Mouse (Mus musculus) monocyte, adult 2 months (primary cell): Measurements from ENCODE around the gene Defb38.

Experiments
- DNase-seq, 2 experiments: peaks; one replicate each; pipeline ENCODE4 v3.0.0; 2022; ENCODE audit warnings: low spot score in 2 of 2, low read depth in 1 of 2

The Defb38 gene

DNA sequence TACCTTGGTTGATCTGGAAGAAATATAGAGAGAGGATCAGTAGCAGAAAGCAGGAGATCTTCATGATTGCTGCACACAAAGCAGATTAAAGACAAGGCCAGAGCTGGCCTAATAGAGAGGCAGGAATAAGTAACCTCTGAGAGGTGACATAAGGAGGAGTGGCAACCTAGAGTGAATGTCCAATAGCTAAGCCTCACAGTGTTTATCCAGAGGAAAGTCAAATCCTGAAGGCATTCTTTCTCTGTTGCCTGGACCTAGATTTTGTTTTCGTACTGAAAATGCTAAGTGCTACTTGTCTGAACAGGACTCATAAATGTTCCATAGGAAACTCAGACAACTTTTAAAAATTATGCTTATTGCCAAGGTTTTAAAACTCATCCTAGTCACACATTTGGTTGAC, at the start of gene Defb38:
Gene Defb38 (minus strand): TSS at position 101 of the 400 bp plus-strand sequence.
- DNase-seq, result no peak

DNA sequence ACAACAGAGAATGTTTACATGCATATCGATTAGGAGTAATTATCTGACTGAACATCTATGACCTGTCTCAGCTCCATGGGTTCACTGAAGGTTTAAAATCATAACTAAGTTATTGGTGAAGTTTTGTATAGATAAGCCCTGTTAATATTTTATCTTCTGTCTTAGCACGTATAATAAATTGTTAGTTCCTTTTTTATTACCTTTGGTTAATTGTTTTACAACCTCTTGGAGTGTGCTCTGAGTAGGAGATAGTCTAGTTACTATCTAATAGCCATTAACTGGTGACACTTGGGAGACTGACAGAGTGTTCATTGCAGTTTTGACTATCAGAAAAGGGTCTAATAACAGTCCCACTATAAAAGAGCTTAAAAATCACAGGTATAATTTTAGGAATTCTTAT, 39.6 kb upstream of the Defb38 start:
- DNase-seq, result no peak

DNA sequence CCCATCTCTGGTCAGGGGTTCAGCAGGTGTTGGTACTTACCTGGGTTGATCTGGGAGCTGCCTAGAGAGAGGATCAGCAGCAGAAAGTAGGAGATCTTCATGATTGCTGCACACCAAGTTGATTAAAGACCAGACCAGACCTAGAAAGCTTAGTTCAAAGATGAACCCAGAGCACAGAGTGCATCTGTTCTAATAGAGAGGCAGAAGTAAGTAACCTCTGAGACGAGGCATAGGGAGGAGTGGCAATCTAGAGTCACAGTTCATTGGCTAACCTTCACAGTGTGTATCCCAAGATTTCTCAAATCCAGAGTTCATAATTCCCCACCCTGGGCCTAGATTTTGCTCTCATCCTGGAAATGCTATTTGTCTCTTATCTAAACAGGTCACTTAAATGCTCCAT, 38.3 kb upstream of the Defb38 start, which contains the start of gene Defb39:
Gene Defb39 (minus strand): TSS at position 101 of the 400 bp plus-strand sequence.
- no peak for DNase-seq

DNA sequence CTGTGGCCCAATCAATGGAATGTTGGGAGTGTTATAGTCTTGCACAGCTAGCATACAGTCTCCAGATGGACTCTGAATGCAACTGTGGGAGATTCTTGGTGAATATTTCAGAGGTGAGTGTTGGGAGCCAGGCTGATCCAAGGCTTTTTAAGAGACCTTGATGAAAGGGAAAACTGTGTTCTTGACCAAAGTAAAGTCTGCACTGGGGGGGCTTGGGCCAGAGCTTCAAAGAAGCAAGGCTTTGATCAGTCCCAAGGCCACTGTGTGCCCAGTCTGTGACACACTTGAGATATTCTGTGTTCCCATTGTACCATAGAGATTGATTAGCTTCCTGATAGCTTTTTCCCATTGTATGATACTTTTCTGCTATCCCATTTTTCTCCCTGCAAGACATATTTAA, 36.5 kb upstream of the Defb38 start:
- DNase-seq, result no peak

DNA sequence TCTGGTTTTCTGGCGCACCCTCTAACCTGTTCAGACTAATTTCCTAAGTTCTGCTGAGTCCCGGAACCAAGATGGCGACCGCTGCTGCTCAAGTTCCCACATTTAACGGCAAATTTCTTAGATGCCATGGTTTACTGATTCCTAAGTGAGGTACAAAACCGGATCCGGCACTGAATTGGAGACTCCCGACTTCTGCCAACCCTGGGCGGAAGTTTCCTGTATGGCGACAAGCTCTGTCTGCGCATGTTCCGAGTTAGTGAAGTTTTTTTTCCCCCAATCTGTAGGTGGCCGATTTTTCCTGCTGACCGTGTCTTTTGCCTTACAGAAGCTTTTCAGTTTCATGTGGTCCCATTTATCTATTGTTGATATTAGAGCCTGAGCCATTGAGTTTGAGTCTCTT, 18.9 kb upstream of the Defb38 start:
- no peak for DNase-seq
